ENCODE assay signal across 8 mouse cellular contexts in genomic region chr1:195130479-195130878, GRCm38 (mm10). TPM values are rescaled to one million over a fixed set of nuclear protein-coding genes. Genes with fewer than 3 reads are reported as not detected.
DNase-seq lines count a peak whose midpoint lies in the region; ATAC-seq and TF ChIP-seq lines count a peak whose summit lies in the region.

No protein-coding gene starts in this region.

- H3K4me1 ChIP-seq in cerebellum, adult 2 months (ENCODE audit: control insufficient read depth, insufficient read depth, low read length): no peaks in the 10 kb centered on the region
- H3K4me1 ChIP-seq in G1E (ENCODE audit: insufficient read depth, low read depth, low read length): peaks cover 20% of the 10 kb centered on the region
- peaks cover 3% of the 10 kb centered on the region for H3K4me1 ChIP-seq in liver, postnatal 0 days (ENCODE audit: insufficient read depth)

- H3K27ac ChIP-seq in cerebellum, adult 2 months (ENCODE audit: insufficient read depth, low read length): no peak overlapping the region
- H3K27ac ChIP-seq in liver, postnatal 0 days (ENCODE audit: low read depth): peak overlapping the region; percentile 100

- TF ChIP-seq CTCF in cerebellum, adult 2 months (IDR thresholded peaks at IDR 0.05; ENCODE audit: borderline replicate concordance, insufficient read depth, low read depth, low read length): no peak
- TF ChIP-seq CTCF in G1E (IDR thresholded peaks at IDR 0.05; ENCODE audit: low read depth, low read length): no peak
- no peak for TF ChIP-seq CTCF in liver, postnatal 0 days (IDR thresholded peaks at IDR 0.05; ENCODE audit: low read depth)

- no peak for TF ChIP-seq POLR2A in cerebellum, adult 2 months (IDR thresholded peaks at IDR 0.05; ENCODE audit: borderline replicate concordance, insufficient read depth, low read length)

- DNase-seq in cerebellum, adult 2 months: no peak
- no peak for DNase-seq in cerebellum, postnatal 14 days
- no peak for DNase-seq in G1E (ENCODE audit: low spot score)
- DNase-seq in forelimb bud, embryonic 11.5 days (ENCODE audit: low read depth, low spot score): peak; percentile 5
- no peak for DNase-seq in liver, postnatal 0 days
- DNase-seq in natural killer cell, adult 2 months (ENCODE audit: low spot score in 2 of 2): no peak
- DNase-seq in gastrocnemius, postnatal 36 days: no peak
- DNase-seq in ovary, postnatal 36 days (ENCODE audit: low spot score): no peak

- H3K4me3 ChIP-seq in cerebellum, adult 2 months (replicated peaks; ENCODE audit: insufficient read depth, low read depth, low read length): peak overlapping the region; percentile 79
- H3K4me3 ChIP-seq in G1E (ENCODE audit: low read depth, low read length): peak overlapping the region; percentile 73
- peak overlapping the region; percentile 86 for H3K4me3 ChIP-seq in liver, postnatal 0 days (ENCODE audit: low read depth, low read length)

- 14% methylated on average over 2 of the region's 2 CpGs for WGBS in cerebellum, adult 2 months
- 7% methylated on average over 2 of the region's 2 CpGs for WGBS in liver, postnatal 0 days (ENCODE audit: insufficient replicate concordance)

- H3K4me2 ChIP-seq in liver, postnatal 0 days (ENCODE audit: low read depth, low read length): peak overlapping the region; percentile 82

- no peaks in the 10 kb centered on the region for H3K9me3 ChIP-seq in G1E (replicated peaks)
- no peaks in the 10 kb centered on the region for H3K9me3 ChIP-seq in liver, postnatal 0 days (ENCODE audit: low read length)

- TF ChIP-seq EP300 in liver, postnatal 0 days (IDR thresholded peaks at IDR 0.05; ENCODE audit: low read depth): no peak

- H3K36me3 ChIP-seq in G1E (replicated peaks): peaks cover 28% of the 10 kb centered on the region
- H3K36me3 ChIP-seq in liver, postnatal 0 days (replicated peaks; ENCODE audit: insufficient read depth, low read length): peaks cover 23% of the 10 kb centered on the region

- H3K27me3 ChIP-seq in cerebellum, adult 2 months (ENCODE audit: control insufficient read depth, insufficient read depth, low read length): no peaks in the 10 kb centered on the region
- no peaks in the 10 kb centered on the region for H3K27me3 ChIP-seq in G1E (ENCODE audit: insufficient read depth, low read length)
- H3K27me3 ChIP-seq in liver, postnatal 0 days (ENCODE audit: insufficient read depth, low read length): no peaks in the 10 kb centered on the region

- no peak for ATAC-seq in G1E (ENCODE audit: extremely low read depth, insufficient number of reproducible peaks, low FRiP score, poor library complexity, severe bottlenecking)
- no peak for ATAC-seq in liver, postnatal 0 days

- intact Hi-C loops in gastrocnemius, postnatal 36 days (cut with DNase I): loop anchor here (10.0 kb wide), 1 partner anchor 156 kb away; no protein-coding TSS in a partner anchor

- peak overlapping the region; percentile 97 for H3K9ac ChIP-seq in liver, postnatal 0 days (replicated peaks)

RNA-seq across cellular contexts. Expression of gene Cr1l, which starts 0.9 kb away (rescaled TPM):
- polyA plus RNA-seq in cerebellum, adult 2 months (2012; rRNA removed): 26.6 and 29.0 TPM in 2 replicates
- total RNA-seq in G1E (2014; fragmentation: Nextera tagmentation) (34.9 and 55.5 TPM in 2 replicates), G1E (2017) (99.1 and 101 TPM in 2 replicates)
- 3.2 and 3.5 TPM in 2 replicates for polyA plus RNA-seq in G1E (2012)
- 57.4 and 57.7 TPM in 2 replicates for polyA plus RNA-seq in liver, postnatal 0 days (2015; fragmentation: Nextera tagmentation; extraction: Ambion mirVana)
- 10 to 100 TPM; 31.4 to 34.4 TPM for total RNA-seq in gastrocnemius, postnatal 36 days (2021)

RNA-seq across cellular contexts. Expression of gene Cd46, which starts 38.4 kb away (rescaled TPM):
- polyA plus RNA-seq in cerebellum, adult 2 months (2012; rRNA removed): 5.5 and 6.1 TPM in 2 replicates
- total RNA-seq in G1E (2014; fragmentation: Nextera tagmentation): 2.8 and 3.7 TPM in 2 replicates
- total RNA-seq in G1E (2017): 0.99 and 1.1 TPM in 2 replicates
- 0.03 TPM in 1 of 2 replicates, not detected in the other for polyA plus RNA-seq in G1E (2012)
- polyA plus RNA-seq in liver, postnatal 0 days (2015; fragmentation: Nextera tagmentation; extraction: Ambion mirVana): 0.30 and 0.36 TPM in 2 replicates
- 1 to 10 TPM; 1.1 to 1.7 TPM for total RNA-seq in gastrocnemius, postnatal 36 days (2021)

RNA-seq across cellular contexts. Expression of gene Cr2, which starts 46.0 kb away (rescaled TPM):
- 0.29 and 0.41 TPM in 2 replicates for polyA plus RNA-seq in cerebellum, adult 2 months (2012; rRNA removed)
- total RNA-seq in G1E (2014; fragmentation: Nextera tagmentation): not detected in 2 replicates
- 0.12 and 0.38 TPM in 2 replicates for total RNA-seq in G1E (2017)
- not detected in 2 replicates for polyA plus RNA-seq in G1E (2012)
- 0.04 and 0.20 TPM in 2 replicates for polyA plus RNA-seq in liver, postnatal 0 days (2015; fragmentation: Nextera tagmentation; extraction: Ambion mirVana)
- not detected for total RNA-seq in gastrocnemius, postnatal 36 days (2021)
